Mouse (Mus musculus) hindbrain, embryonic 12.5 days (tissue): Measurements from ENCODE around the gene Zfp277. TPM values are rescaled to one million over a fixed set of nuclear protein-coding genes. Genes with fewer than 3 reads are reported as not detected.
A peak's percentile ranks its signal among the peaks of the same experiment; 100 is the strongest.

Experiments used
- ATAC-seq: fragments of 200-750 bp; cut with Nextera tagmentation; 2 replicates; pipeline ENCODE4 v1.8.0; 2017; ENCODE audit warnings: moderate TSS enrichment; ENCODE audit not compliant: low FRiP score
- H3K27ac ChIP-seq: fragments of 300-500 bp; sonication (generic); 2 replicates; pipeline ENCODE4 v1.5.1; 2016; ENCODE audit warnings: mild to moderate bottlenecking
- H3K27me3 ChIP-seq: fragments of 300-500 bp; sonication (generic); 2 replicates; pipeline ENCODE4 v1.6.1; 2016; ENCODE audit warnings: mild to moderate bottlenecking
- H3K36me3 ChIP-seq: fragments of 300-500 bp; sonication (generic); 2 replicates; pipeline ENCODE4 v1.6.1; 2016; ENCODE audit warnings: mild to moderate bottlenecking
- H3K4me1 ChIP-seq: fragments of 300-500 bp; sonication (generic); 2 replicates; pipeline ENCODE4 v1.6.1; 2016
- H3K4me2 ChIP-seq: fragments of 300-500 bp; sonication (generic); replicated peaks from 2 replicates; pipeline ENCODE4 v1.6.1; 2016; ENCODE audit warnings: mild to moderate bottlenecking
- H3K4me3 ChIP-seq: fragments of 300-500 bp; sonication (generic); 2 replicates; pipeline ENCODE4 v1.5.1; 2016; ENCODE audit warnings: mild to moderate bottlenecking
- H3K9ac ChIP-seq: fragments of 300-500 bp; sonication (generic); 2 replicates; pipeline ENCODE4 v1.6.1; 2016; ENCODE audit warnings: mild to moderate bottlenecking, moderate library complexity
- H3K9me3 ChIP-seq: fragments of 300-500 bp; sonication (generic); replicated peaks from 2 replicates; pipeline ENCODE4 v1.6.1; 2016; ENCODE audit warnings: mild to moderate bottlenecking
- WGBS: fragments of 180-500 bp; shearing (Covaris S2); methylation state at CpG from one replicate; pipeline ENCODE4 v1.1.7; 2016; 5-methylcytosine and 5-hydroxymethylcytosine counted together
- polyA plus RNA-seq: library from polyadenylated mRNA; unstranded; fragments of >200 nt; fragmentation: Nextera tagmentation; extraction: Ambion mirVana; gene quantifications from 2 replicates; pipeline ENCODE4 v1.2.1, GENCODE M21; 2016

Gene Zfp277
- polyA plus RNA-seq: 32.3 and 33.8 TPM in 2 replicates

DNA sequence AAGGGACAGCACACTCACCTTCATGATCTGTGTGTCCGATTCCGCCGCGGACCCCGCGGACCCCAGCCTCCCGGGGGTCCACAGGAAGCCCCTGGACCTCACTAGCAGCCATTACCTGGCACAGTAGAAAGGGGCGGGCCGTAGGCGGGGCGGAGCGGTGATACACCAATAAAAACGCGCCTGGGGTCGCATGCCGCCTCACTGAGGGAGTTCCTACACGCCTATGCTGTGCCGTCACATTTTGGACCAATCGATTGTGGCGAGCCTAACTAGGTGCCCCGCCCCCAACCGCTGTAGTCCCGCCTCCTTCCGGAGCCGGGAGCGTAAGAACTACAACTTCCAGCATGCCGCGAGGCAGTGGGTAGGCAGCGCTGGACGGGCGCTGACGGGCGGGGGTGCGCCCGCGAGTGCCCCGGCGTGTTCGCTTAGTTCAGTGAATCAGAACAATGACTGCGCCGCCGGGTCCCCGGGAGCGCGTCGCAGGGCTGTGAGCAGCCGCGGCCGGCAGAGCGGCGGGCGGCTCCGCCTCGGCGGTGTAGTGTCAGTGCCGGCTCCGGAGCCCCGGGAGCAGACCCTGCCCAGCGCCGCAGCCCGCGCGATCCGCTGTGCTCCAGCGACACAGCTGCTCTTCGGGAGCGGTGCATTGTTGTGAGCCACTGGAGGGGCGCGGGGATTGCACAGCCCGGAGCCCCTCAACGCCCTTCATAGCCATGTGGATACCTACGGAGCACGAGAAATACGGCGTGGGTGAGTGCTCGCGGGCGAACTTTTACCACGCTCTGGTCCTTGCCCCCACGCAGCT lies at the start of gene Zfp277, which contains the start of gene Dock4:
TSS of gene Zfp277 (minus strand) at position 255 of the 802 bp plus-strand sequence.
TSS of gene Dock4 (plus strand) at position 305 of the 802 bp plus-strand sequence.
- H3K9ac ChIP-seq: peak within 1 kb of the TSS; percentile 84

DNA sequence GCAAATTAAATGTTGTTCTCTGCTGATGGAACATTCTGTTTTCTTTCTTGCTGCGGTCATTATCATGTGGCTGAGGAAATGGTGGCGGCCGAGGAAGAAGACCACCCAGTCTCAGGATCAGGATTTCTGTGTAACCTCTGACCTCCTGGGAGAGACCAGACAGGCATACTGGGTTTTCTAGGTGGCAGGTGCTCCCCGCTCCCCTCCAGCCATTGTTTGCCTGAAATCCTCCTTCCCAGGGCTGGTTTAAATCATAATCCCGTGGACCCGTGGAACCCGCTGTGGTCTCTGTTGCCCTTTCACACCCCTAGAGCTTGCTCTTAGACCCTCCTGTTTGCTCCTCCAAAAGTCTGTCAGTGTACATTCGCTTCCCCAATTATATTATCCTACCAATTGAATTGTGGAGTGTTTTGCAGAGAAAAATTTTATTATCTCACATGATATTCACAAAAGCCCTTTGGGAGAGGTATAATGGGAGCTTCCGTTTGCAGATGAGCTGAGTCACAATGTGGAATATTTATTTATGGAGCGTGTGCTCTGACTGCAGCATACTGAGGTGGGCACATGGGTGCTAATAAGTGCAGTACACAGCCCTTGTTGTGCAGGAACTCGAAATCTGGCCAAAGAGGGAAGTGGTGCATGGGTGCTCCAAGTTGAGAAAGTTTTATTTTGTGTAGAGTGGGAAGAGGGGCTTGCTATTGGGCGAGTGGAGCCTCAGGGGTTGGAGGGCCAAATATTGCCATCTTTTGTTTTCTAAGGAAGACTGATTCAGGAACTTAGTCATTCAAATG lies 40.5 kb upstream of the Zfp277 start:
- H3K4me1 ChIP-seq: peaks cover 17% of the 10 kb centered on the region
- WGBS: 63% methylated on average over 12 of the region's 12 CpGs
- no peaks in the 10 kb centered on the region for H3K9me3 ChIP-seq
- no peaks in the 10 kb centered on the region for H3K27me3 ChIP-seq
- H3K4me3 ChIP-seq: no peak overlapping the region
- H3K9ac ChIP-seq: no peak overlapping the region
- H3K27ac ChIP-seq: no peak overlapping the region
- H3K4me2 ChIP-seq: no peak overlapping the region
- H3K36me3 ChIP-seq: no peaks in the 10 kb centered on the region
- ATAC-seq: no peak

More for the DNA sequence above, at the start of gene Zfp277, which contains the start of gene Dock4:
- no peaks in the 10 kb centered on the region for H3K36me3 ChIP-seq
- peak within 1 kb of the TSS; percentile 81 for H3K4me3 ChIP-seq
- peaks cover 23% of the 10 kb centered on the region for H3K4me1 ChIP-seq
- WGBS: under 1% methylated on average over 73 of the region's 80 CpGs
- no peaks in the 10 kb centered on the region for H3K27me3 ChIP-seq
- H3K4me2 ChIP-seq: peak within 1 kb of the TSS; percentile 76
- H3K27ac ChIP-seq: peak within 1 kb of the TSS; percentile 96
- ATAC-seq: peak; percentile 98
- no peaks in the 10 kb centered on the region for H3K9me3 ChIP-seq

DNA sequence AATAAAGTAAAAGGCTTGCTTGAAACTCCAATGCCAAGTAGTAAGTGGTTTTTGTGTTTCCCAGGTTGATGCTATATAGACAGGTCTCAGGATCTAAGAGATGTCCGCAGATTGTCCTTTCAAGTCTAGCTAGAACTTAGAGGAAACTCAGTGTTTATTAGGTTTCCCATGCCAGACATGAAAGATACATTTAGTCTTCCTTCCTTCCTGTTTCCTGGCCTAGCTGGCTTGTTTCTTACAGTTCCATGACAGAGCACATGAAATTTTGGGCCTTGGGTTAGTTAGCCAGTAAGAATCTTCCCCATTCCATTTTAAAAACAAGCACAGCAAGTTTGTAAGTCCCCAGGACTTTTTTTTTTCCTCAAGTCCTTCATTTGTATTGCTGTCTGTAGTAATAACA lies 39.5 kb upstream of the Zfp277 start:
- no peaks in the 10 kb centered on the region for H3K36me3 ChIP-seq
- H3K4me3 ChIP-seq: no peak overlapping the region
- no peak overlapping the region for H3K4me2 ChIP-seq
- 88% methylated on average over 1 of the region's 1 CpGs for WGBS
- H3K9ac ChIP-seq: no peak overlapping the region
- no peaks in the 10 kb centered on the region for H3K9me3 ChIP-seq
- no peaks in the 10 kb centered on the region for H3K27me3 ChIP-seq
- ATAC-seq: no peak
- H3K4me1 ChIP-seq: peaks cover 17% of the 10 kb centered on the region
- no peak overlapping the region for H3K27ac ChIP-seq

DNA sequence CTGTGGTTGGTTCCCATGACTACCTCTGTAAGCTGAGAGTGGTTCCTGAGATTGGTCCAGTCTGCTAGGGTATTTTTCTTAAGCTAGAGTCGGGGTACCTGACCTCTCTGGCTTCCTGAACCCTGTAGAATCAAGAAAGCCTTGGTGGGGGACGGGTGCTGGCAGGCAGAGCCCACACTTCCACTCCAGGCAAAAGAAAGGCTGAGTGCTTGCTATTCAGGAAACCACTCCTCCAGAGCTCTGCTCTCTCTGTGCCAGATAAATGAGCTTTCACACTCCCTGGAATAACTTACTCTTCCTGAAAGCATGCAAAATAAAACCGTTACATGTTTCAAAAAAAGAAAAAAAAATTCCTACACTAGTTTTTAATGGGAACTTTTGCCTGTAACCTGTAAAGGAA lies 38.5 kb upstream of the Zfp277 start:
- H3K9ac ChIP-seq: no peak overlapping the region
- peaks cover 17% of the 10 kb centered on the region for H3K4me1 ChIP-seq
- no peaks in the 10 kb centered on the region for H3K27me3 ChIP-seq
- no peak overlapping the region for H3K27ac ChIP-seq
- 18% methylated on average over 3 of the region's 3 CpGs for WGBS
- H3K4me2 ChIP-seq: no peak overlapping the region
- H3K9me3 ChIP-seq: no peaks in the 10 kb centered on the region
- H3K36me3 ChIP-seq: no peaks in the 10 kb centered on the region
- no peak overlapping the region for H3K4me3 ChIP-seq
- ATAC-seq: no peak

DNA sequence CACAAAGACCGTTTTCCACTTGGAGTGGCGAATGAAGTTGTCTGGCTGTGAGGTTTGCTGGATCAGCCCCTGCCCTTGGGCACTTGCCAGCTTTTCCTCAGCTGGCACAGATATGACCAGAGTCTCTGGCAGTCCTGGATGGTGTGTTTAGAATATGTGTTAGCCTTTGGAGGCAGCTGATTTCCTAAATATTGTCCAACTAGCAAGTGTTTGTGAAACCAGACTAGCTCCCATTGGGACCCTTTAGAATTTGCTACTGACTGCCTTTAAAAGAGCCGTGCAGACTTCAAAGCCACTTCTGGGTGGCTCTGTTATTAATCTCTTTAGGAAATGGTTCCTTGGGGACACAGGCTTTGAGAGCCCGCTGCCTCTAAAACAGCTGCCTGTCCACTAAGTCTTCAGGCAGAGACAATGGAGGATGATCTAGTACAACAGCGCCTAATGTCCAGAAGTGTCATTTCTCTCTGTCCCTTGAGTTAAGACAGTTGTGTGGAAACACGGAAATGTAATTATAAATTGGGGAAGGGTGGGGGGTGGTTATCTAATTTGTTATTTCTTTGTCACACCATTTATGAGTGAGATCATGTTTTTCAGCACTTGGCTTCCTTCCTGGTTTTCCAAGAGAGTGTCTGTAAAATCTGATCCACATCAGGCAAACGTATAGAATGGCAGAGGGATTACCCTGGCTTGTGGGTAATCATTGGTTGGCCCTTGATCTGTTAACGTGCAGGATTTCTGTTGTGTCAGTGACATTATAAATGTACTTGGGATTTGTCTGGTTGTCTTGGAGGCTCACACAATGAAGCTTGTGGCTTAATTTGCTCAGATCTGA lies 32.1 kb upstream of the Zfp277 start:
- Histone ChIP-seq H3K27me3 (no peaks in the 10 kb centered on the region), H3K4me2 (no peak overlapping the region), H3K27ac (no peak overlapping the region), H3K9me3 (no peaks in the 10 kb centered on the region), H3K4me1 (peaks cover 24% of the 10 kb centered on the region), H3K9ac (no peak overlapping the region), H3K36me3 (no peaks in the 10 kb centered on the region), H3K4me3 (no peak overlapping the region)
- 34% methylated on average over 8 of the region's 8 CpGs for WGBS
- peak; percentile 69 for ATAC-seq

DNA sequence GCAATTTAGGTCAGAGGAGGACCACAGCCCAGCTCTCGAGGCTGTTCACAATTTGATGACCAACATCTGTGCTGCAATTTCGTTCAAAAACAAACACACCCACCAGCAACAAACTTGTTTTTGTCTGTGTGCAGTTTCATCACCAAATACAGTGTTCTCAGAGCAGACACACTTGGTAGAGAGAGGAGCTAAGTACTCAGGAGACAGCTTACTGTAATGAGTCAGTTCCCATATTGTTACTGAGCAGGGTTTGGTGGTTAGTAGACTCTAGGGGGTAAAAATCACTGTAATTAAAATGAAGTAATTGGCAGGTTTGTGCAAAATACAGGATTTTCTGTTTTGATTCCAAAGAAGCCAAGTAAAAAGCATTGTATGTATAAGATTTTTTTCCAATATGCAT lies 28.0 kb upstream of the Zfp277 start:
- Histone ChIP-seq H3K4me3 (no peak overlapping the region), H3K4me2 (no peak overlapping the region), H3K9me3 (no peaks in the 10 kb centered on the region), H3K9ac (no peak overlapping the region), H3K27me3 (no peaks in the 10 kb centered on the region), H3K27ac (no peak overlapping the region), H3K4me1 (peaks cover 34% of the 10 kb centered on the region), H3K36me3 (no peaks in the 10 kb centered on the region)
- 56% methylated on average over 2 of the region's 2 CpGs for WGBS
- no peak for ATAC-seq

DNA sequence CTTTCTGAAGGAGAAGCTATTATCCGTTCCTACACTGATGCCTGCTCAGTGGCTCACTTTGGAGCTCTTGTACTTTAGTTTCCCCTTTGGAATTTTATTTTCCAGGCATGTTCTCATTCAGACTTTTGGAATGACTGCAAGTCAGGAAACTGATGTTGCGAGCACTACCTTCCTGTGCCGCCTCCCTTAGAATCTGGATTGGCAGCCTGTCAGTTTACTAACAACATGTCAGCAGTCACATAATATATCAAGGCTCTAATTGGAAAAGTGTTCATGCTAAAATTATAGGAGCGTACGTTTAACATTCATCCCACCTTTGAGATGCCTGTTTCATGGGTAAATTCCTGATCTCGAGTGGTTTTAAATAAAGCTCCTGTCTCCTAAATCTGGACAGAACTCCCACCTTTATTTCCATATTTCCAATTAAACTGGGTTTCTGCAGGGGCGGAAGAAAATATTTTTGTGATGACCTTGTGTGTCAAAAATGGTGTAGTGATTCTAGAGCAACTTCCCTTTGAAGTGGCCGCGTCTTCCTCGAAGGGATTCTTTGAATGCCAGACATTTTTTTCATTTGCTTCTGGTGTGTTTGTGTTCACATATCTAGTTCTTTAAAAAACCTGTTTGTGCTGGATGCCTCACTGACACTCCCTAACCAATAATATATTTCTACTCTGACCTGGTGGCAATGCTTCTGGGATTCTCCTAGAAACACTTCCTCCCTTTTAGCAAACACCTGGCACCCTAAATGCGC lies 26.1 kb upstream of the Zfp277 start:
- ATAC-seq: no peak
- peaks cover 35% of the 10 kb centered on the region for H3K4me1 ChIP-seq
- no peak overlapping the region for H3K27ac ChIP-seq
- H3K9me3 ChIP-seq: no peaks in the 10 kb centered on the region
- no peak overlapping the region for H3K4me2 ChIP-seq
- 70% methylated on average over 11 of the region's 11 CpGs for WGBS
- H3K27me3 ChIP-seq: no peaks in the 10 kb centered on the region
- H3K4me3 ChIP-seq: no peak overlapping the region
- no peaks in the 10 kb centered on the region for H3K36me3 ChIP-seq
- H3K9ac ChIP-seq: no peak overlapping the region

DNA sequence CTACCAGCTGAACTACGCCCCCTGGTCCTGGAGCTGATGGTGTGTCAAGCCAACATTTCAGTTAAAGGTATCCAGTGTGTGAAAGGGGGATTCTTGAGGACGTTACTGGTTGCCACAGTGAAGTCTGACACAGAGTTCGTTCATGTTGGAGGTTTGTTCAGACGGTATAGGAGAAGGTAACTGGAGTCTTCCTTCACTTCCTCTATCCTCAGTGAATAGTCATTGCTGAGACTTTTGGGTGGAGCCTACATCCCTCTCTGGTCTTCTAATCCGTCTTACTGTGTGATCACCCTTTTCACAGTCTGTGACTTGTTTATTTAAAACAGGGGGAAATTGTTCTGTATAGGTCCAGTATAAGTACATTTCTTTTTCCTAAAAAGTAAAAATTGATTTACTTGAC lies 23.3 kb upstream of the Zfp277 start:
- 77% methylated on average over 5 of the region's 5 CpGs for WGBS
- no peak overlapping the region for H3K4me2 ChIP-seq
- H3K4me1 ChIP-seq: peaks cover 53% of the 10 kb centered on the region
- H3K27ac ChIP-seq: no peak overlapping the region
- no peak overlapping the region for H3K9ac ChIP-seq
- ATAC-seq: no peak
- no peaks in the 10 kb centered on the region for H3K27me3 ChIP-seq
- H3K4me3 ChIP-seq: no peak overlapping the region
- H3K36me3 ChIP-seq: no peaks in the 10 kb centered on the region
- no peaks in the 10 kb centered on the region for H3K9me3 ChIP-seq

DNA sequence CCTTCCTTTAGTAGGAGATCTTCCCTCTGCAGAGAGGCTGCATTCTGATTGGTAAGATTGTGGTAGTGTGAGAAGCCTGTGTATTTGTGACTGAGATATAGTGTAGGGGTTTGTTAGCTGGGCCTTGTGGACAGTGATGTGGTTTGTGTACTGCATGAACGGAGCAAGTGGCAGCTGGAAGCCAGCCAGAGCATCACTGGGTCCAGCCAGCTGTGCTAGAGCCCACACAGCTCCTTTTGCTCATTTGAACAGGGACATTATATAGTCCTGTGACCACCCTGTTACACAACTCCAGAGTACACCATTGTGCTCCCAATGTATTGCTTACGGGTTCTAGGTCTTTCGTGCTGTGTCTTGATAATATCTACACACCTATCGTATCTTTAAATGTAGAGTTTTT lies 22.5 kb upstream of the Zfp277 start:
- Histone ChIP-seq H3K27ac (no peak overlapping the region), H3K9ac (no peak overlapping the region), H3K9me3 (no peaks in the 10 kb centered on the region), H3K4me3 (no peak overlapping the region), H3K4me1 (peaks cover 53% of the 10 kb centered on the region), H3K27me3 (no peaks in the 10 kb centered on the region), H3K36me3 (no peaks in the 10 kb centered on the region), H3K4me2 (no peak overlapping the region)
- WGBS: 90% methylated on average over 4 of the region's 4 CpGs
- ATAC-seq: no peak

DNA sequence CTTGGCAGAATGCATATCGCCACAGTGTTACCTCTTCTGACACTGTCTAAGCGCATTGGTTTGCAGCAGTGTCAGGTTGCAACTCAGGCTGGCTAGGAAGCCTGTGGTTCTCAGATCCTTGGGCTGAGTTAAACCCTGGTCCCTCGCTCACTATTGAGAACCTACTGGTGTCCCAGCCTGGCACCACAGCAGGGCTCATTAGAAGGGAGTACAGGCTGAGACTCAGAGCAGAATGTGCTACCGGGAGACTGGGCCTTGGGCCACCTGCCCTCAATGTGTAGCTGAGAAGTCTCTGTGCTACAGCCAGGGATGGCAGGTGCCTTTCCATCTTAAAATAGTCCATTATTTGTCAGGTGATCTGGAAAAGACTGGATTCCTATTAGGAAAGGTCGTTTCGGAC lies 18.6 kb upstream of the Zfp277 start:
- Histone ChIP-seq H3K4me1 (peaks cover 50% of the 10 kb centered on the region), H3K27ac (no peak overlapping the region), H3K4me2 (no peak overlapping the region), H3K9me3 (no peaks in the 10 kb centered on the region), H3K27me3 (no peaks in the 10 kb centered on the region), H3K4me3 (no peak overlapping the region), H3K9ac (no peak overlapping the region), H3K36me3 (no peaks in the 10 kb centered on the region)
- peak; percentile 38; the same call in 1 of the 2 replicates for ATAC-seq
- 64% methylated on average over 6 of the region's 6 CpGs for WGBS

DNA sequence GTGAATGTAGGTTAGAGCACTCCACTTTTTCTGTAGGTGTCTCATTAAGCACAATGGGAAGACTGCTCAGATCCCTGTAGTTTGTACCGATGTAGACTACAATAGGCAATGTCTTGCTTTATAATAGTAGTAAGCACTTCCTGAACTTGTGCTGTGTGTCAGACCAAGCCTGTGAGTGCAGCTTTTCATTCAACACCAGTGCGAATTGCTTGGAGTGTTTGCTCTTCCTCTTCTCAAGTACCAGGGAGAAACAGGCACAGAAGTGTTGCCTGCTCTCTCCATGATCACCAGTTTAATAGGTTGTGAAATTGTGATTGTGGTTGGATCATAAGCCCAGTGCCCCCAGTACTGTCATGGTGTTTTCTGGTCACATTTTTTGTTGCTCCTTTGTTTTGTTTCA lies 18.1 kb upstream of the Zfp277 start:
- no peak for ATAC-seq
- 50% methylated on average over 2 of the region's 2 CpGs for WGBS
- no peaks in the 10 kb centered on the region for H3K9me3 ChIP-seq
- H3K27ac ChIP-seq: no peak overlapping the region
- no peak overlapping the region for H3K4me2 ChIP-seq
- no peaks in the 10 kb centered on the region for H3K27me3 ChIP-seq
- H3K4me3 ChIP-seq: no peak overlapping the region
- peaks cover 50% of the 10 kb centered on the region for H3K4me1 ChIP-seq
- H3K36me3 ChIP-seq: no peaks in the 10 kb centered on the region
- H3K9ac ChIP-seq: no peak overlapping the region
